Mouse (Mus musculus) heart, postnatal 25 days (tissue): ENCODE results near the gene Foxp1. TPM values are rescaled to one million over a fixed set of nuclear protein-coding genes. Genes with fewer than 3 reads are reported as not detected.

Experiments
- DNase-seq: peaks from one replicate; pipeline ENCODE4 v3.0.0; 2022; ENCODE audit warnings: low spot score
- intact Hi-C: fragments of 180-260 bp; cut with DNase I; formaldehyde crosslinking; loops from one replicate; pipeline ENCODE4 v1.15.1; 2025
- total RNA-seq, 2 experiments: library from RNA; stranded (reverse); gene quantifications; 2 replicates each; pipeline ENCODE4 v1.2.3; 2021

Foxp1 gene
- total RNA-seq, 2 experiments from 2014 or later, result 33.6 to 35.3 TPM

GRCm38 (mm10) chr6:99453763-99454520 lies 68.6 kb downstream of the Foxp1 start:
- DNase-seq, result no peak
- intact Hi-C loops, result loop anchor here (5.0 to 10.0 kb wide), 3 partner anchors 38 to 479 kb away; no protein-coding TSS in a partner anchor

DNA sequence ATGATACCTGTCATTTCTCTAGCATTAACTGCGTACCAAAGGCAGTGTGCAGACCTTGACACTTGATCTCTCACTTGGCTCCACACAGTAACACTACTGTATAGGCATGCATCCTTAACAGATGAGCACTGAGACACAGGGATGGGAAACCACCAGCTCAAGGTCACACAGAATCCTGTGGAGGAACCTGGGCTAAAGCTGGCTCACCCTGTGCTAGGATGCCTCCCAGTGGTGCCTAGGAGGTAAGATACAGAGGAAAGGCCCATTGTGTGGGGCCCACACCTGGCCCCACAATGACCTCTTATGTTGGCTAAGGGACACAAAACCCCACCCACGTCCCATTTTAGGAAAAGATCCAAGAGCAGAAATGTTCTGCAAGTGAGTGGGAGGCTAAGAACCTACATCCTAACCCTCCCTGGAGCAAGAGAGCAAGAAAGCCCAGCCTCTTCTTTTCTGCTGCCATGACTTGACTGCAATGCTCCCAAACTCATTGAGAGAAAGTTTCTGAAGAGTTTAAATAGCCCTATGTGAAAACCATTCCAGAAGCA lies 69.8 kb downstream of the Foxp1 start:
- intact Hi-C loops, result loop anchor here (5.0 to 10.0 kb wide), 3 partner anchors 40 to 478 kb away; no protein-coding TSS in a partner anchor
- DNase-seq, result no peak

GRCm38 (mm10) chr6:99451479-99451878 lies 71.0 kb downstream of the Foxp1 start:
- intact Hi-C loops, result loop anchor here (5.0 to 10.0 kb wide), 3 partner anchors 41 to 477 kb away; no protein-coding TSS in a partner anchor
- no peak for DNase-seq

DNA sequence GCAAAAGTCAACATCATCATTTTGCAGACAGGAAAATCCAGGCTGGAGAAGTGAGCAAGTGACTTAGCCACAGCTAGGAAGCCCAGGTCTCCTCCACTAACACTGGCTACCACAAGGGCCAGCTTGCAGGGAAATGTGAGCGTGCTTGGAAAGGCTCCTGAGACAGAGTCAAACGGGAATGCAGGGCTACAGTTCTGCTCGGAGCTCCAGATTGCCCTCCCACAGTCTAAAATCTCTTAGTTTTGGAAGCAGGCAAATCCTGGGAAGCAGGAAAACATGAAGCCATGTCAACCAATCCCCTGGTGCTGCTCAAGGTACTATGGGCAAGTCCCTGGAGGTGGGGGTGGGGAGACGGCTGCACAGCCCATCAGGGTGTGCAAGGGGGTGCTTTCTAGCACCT lies 75.1 kb downstream of the Foxp1 start:
- intact Hi-C loops, result no loop called here
- no peak for DNase-seq

DNA sequence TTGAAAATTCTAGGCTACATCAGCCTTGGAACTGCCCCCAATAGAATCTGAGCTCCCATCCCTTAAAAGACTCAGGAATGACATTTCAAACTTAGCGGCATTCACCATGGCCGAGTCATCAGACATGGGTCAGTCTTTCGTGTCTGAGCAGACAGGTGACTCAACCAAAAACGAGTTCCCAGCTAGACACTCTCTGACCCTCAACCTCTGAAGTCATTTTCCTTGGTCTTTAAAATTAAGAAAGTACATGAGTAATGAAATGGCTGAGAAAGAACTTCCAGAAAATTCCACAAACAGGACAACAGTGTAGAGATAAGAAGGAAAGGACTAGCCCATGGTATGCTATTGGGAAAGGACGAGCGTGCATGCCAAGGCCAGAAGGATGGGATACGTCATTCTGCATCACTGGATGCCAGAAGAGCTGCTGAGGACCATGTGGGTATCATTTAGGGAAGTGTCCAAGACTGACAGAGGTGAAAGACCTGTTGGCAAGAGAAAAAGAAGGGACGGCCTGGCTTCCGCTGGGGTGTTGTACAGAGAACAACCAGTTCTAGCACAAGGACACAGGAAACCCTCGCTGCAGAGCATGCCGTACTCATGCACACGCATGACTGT lies 75.6 kb downstream of the Foxp1 start:
- intact Hi-C loops, result no loop called here
- no peak for DNase-seq

DNA sequence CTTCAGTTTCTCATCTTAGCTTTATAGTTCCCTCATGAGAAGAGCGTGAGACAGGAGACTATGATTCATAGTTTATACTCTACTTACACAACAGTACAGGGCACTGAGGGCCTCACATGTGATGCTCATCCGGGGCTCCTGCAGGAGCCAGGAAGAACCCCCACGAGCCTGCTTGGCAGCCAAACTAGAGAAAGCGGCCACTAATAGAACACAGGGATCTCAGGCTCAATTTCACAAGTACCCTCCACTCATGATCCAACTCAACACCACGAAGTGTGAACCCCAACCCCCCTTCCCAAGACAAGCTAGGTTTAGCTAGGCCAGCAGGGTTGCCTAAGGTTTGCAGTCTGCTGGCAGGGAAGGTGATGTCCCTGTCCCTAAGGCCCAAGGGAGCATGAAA lies 79.1 kb downstream of the Foxp1 start:
- intact Hi-C loops, result no loop called here
- DNase-seq, result peak; percentile 25

GRCm38 (mm10) chr6:99441100-99441499 lies 81.4 kb downstream of the Foxp1 start:
- intact Hi-C loops, result no loop called here
- DNase-seq, result no peak

DNA sequence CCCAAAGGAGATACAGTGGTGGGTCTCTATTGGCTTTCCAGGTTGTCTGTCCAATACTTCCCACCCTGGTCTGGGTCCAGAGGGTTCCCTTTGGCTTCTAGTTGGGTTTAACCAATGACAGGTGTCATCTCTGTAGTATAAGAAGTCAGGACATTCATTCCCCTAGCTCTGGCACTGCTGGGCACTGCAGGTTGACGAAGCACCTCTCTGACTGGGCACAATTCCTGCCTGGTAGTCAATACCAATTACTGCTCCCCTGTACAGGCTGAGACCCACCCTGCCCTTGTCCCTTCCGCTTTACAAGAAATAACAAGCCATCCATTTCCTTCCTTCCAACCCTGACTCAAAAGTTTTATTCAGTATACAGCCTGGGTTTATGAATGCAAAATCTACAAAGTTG lies 81.9 kb downstream of the Foxp1 start:
- intact Hi-C loops, result no loop called here
- no peak for DNase-seq

DNA sequence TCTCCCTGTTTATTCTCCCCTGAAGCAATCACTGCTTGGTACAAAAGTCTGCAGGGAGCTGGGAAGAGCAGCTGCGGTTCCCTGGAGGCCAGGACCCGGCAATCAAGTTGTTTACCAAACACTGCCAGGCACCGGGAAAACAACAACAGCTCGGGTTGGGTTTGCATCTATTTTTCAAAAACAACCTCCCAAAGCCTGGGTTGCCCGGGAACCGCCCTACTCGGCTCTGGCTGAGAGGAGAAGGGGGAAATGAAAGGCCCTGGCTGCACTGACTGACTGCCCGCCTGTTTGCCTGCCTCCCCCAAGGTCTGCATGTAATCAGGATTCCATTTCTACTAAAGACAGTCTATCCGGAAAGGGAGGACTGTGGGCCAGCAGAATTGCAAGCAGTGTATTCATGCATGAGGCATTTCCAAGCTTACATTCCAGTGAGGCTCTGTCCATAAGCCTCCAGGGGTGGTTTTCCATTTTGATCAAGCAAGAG lies 82.6 kb downstream of the Foxp1 start:
- intact Hi-C loops, result no loop called here
- DNase-seq, result no peak

DNA sequence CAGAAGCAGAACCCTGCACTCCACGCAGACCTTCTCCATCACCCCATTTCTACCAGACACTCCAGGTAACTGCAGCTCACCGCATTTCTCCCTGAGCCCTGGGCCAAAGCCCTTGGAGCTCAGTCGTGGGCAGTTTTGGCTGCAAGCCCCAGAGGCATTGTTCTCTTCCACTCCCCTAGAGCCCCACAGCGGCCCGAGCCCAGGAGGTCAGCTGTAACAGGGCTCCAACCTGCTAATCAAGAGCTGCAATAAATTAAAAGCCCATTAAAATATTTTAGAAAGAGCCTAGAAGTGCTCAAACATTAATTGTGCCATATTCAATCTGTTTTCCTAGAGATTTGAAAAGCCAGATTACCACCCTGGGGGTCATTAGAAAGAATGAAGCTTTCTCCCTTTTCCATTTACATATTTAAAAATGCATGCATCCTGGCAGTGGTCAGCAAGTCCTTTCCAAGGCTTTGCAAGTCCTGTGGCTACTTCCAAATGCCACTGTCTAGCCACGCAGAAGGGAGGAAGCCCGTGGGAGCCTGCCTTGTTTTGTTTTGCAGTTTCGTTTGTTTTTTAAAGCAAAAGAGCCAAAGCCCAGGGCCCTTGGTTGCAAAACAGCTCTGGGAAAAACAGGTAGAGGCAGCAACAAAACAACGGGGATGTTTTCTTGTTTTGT lies 83.2 kb downstream of the Foxp1 start:
- no peak for DNase-seq
- intact Hi-C loops, result no loop called here

GRCm38 (mm10) chr6:99436371-99436770 lies 86.2 kb downstream of the Foxp1 start:
- DNase-seq, result no peak

DNA sequence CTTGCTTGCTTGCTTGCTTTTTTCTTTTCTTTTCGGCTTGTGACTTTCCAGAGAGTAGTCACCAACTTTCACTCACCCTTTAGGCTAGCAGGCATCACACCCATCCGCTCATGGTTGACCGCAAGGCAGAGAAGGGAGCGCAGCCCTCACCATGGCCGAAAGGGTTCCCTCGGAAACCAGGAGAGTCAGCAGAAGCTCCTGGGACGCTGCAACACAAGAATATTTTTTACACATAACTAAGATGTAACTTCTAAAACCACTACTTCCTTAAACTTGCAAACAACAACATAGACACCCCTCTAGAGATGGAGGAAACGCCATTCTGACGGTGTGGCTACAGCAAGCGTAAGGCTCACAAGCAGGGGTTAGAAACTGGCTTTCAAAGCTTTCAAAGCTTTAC lies 87.4 kb downstream of the Foxp1 start:
- intact Hi-C loops, result no loop called here
- DNase-seq, result no peak

More at GRCm38 (mm10) chr6:99436371-99436770, 86.2 kb downstream of the Foxp1 start:
- intact Hi-C loops, result no loop called here

GRCm38 (mm10) chr6:99433006-99433405 lies 89.5 kb downstream of the Foxp1 start:
- intact Hi-C loops, result no loop called here

GRCm38 (mm10) chr6:99431941-99432340 lies 90.6 kb downstream of the Foxp1 start:
- intact Hi-C loops, result no loop called here
- DNase-seq, result no peak

More at GRCm38 (mm10) chr6:99433006-99433405, 89.5 kb downstream of the Foxp1 start:
- DNase-seq, result no peak

DNA sequence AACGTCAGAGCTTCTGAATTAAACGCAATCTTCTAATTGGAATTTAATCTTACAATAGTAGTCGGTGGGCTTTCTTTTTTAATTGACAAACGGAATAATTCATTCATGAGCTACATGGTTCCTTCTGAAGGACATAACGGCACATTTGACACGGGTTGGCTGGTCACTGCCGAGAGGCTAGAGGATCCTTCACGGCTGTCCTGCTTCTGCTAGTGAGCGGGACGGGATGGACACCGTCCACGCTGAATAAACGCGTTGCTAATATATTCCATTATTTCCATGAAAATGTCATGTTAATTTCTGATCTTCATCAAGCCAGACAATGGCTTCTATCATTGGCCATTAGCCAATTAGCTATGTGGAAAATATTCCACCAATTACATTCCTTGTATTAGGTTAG lies 92.0 kb downstream of the Foxp1 start:
- intact Hi-C loops, result no loop called here
- DNase-seq, result no peak

DNA sequence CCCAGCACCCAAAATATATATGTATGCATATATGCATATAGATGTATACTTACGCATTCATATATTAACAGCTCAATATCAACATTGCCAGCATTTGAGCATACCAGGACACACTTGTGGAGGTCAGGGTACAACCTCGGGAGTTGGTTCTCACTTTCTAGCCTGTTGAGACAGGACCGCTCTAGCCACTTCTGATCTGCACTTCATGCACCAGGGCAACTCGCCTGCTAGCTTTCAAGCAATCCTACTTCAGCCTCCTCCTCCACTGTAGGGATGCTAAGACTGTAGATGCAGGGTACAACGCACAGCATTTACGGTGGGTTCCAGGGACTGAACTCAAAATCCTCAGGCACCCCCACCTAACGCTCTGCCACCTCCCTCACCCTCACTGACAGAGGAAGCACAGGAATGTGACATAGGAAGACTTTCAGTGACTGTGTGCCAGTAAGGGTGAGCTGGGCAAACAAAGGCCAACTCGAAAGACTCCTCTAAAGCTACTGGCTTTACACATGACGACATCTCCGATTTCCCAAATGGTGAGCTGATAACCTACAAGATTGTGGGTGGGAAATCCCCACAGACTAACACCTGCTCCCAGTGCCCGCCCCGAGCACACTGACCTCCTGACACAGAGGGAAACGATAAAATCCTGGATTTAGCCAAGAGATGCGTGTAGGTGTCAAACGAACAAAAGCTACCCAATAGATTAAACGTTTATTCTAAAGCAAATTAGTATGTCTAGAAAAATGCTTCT lies 93.0 kb downstream of the Foxp1 start:
- DNase-seq, result no peak
- intact Hi-C loops, result no loop called here

- intact Hi-C loops, result no loop called here
- no peak for DNase-seq
Measured at GRCm38 (mm10) chr6:99428961-99429360, 93.6 kb downstream of the Foxp1 start.

- no peak for DNase-seq
- intact Hi-C loops, result no loop called here
Measured at GRCm38 (mm10) chr6:99427301-99427700, 95.2 kb downstream of the Foxp1 start.

GRCm38 (mm10) chr6:99425044-99425443 lies 97.5 kb downstream of the Foxp1 start:
- DNase-seq, result no peak
- intact Hi-C loops, result no loop called here

DNA sequence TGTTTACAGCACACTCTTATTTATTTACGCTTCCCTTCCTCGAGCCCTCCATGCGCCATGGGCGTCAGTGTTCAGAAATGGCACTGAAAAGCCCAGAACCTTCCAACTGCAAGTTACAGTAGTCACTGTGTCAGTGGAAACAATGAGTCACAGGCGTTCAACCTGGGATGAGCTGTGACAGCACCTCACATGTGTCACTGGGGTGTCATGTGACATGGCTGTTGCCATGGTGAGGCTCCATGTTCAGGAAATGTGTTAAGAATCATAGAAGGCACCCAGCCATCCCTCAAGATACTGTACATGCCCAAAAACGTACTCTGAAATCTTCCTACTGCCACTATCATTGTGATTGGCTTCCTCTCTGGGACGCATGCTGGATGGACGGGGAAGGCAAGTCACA lies 101.9 kb downstream of the Foxp1 start:
- DNase-seq, result no peak

More for the DNA sequence above, 101.9 kb downstream of the Foxp1 start:
- intact Hi-C loops, result no loop called here
